Mouse (Mus musculus) MEL (cell line): Measurements from ENCODE around the gene Snrnp27. TPM values are rescaled to one million over a fixed set of nuclear protein-coding genes. Genes with fewer than 3 reads are reported as not detected.
A peak's percentile ranks its signal among the peaks of the same experiment; 100 is the strongest.

ENCODE experiments used
- DNase-seq: peaks from one replicate; pipeline ENCODE4 v3.0.0; 2011; ENCODE audit warnings: low read depth, low spot score
- H3K27ac ChIP-seq: 2 replicates; pipeline ENCODE4 v1.5.1; 2012; ENCODE audit warnings: low read depth, mild to moderate bottlenecking, control low read depth, low read length, moderate library complexity; ENCODE audit not compliant: control insufficient read depth
- H3K27me3 ChIP-seq, 2 experiments: fragments of 150-350 bp in 1 of 2; sonication (generic) in 1 of 2; 2 replicates each; pipeline ENCODE4 v1.6.1; 2012; ENCODE audit warnings: low read length in 2 of 2, mild to moderate bottlenecking in 2 of 2, improper control_type of control experiment in 1 of 2, moderate library complexity in 1 of 2; ENCODE audit not compliant: insufficient read depth in 2 of 2, control insufficient read depth in 1 of 2
- H3K36me3 ChIP-seq, 2 experiments: 2 replicates each; pipeline ENCODE4 v1.6.1; 2012 to 2014; ENCODE audit warnings: low read length in 2 of 2, improper control_type of control experiment in 1 of 2, inconsistent platforms in 1 of 2, mild to moderate bottlenecking in 1 of 2; ENCODE audit not compliant: insufficient read depth in 2 of 2, control insufficient read depth in 1 of 2
- H3K4me1 ChIP-seq, 2 experiments: fragments of 150-350 bp in 1 of 2; sonication (generic) in 1 of 2; 2 replicates each; pipeline ENCODE4 v1.6.1; 2012; ENCODE audit warnings: low read length in 2 of 2, improper control_type of control experiment in 1 of 2, mild to moderate bottlenecking in 1 of 2; ENCODE audit not compliant: insufficient read depth in 2 of 2, control insufficient read depth in 1 of 2
- H3K4me3 ChIP-seq, 2 experiments: fragments of 150-350 bp in 1 of 2; sonication (generic) in 1 of 2; 2 replicates each; pipeline ENCODE4 v1.5.1; 2012; ENCODE audit warnings: low read depth in 2 of 2, low read length in 2 of 2, mild to moderate bottlenecking in 2 of 2, moderate library complexity in 2 of 2, control low read depth in 1 of 2, improper control_type of control experiment in 1 of 2; ENCODE audit not compliant: control insufficient read depth in 1 of 2, insufficient read depth in 1 of 2
- H3K79me2 ChIP-seq: 2 replicates; pipeline ENCODE4 v1.6.1; 2012; ENCODE audit warnings: mild to moderate bottlenecking, low read length, moderate library complexity; ENCODE audit not compliant: control insufficient read depth, poor library complexity, insufficient read depth
- H3K9ac ChIP-seq: 2 replicates; pipeline ENCODE4 v1.6.1; 2012; ENCODE audit warnings: low read depth, mild to moderate bottlenecking, control low read depth, low read length, moderate library complexity; ENCODE audit not compliant: control insufficient read depth, poor library complexity, severe bottlenecking
- H3K9me3 ChIP-seq: fragments of 150-350 bp; sonication (generic); replicated peaks from 2 replicates; pipeline ENCODE4 v1.6.1; 2012; ENCODE audit warnings: mild to moderate bottlenecking, low read length, improper control_type of control experiment, moderate library complexity; ENCODE audit not compliant: insufficient read depth
- CHD1 ChIP-seq: IDR thresholded peaks from 2 replicates; pipeline ENCODE4 v1.6.1; 2012; ENCODE audit warnings: low read depth, mild to moderate bottlenecking, inconsistent platforms, low read length, improper control_type of control experiment
- CHD2 ChIP-seq: IDR thresholded peaks from 2 replicates; pipeline ENCODE4 v1.6.1; 2011; ENCODE audit warnings: low read length, improper control_type of control experiment
- EP300 ChIP-seq, 2 experiments: IDR thresholded peaks; 2 replicates each; pipeline ENCODE4 v1.6.1; 2011; ENCODE audit warnings: improper control_type of control experiment in 2 of 2, low read length in 2 of 2, low read depth in 1 of 2, mild to moderate bottlenecking in 1 of 2
- ETS1 ChIP-seq: IDR thresholded peaks from 2 replicates; pipeline ENCODE4 v1.6.1; 2012; ENCODE audit warnings: low read depth, mild to moderate bottlenecking, inconsistent platforms, low read length, improper control_type of control experiment, moderate library complexity
- GABPA ChIP-seq: IDR thresholded peaks from 2 replicates; pipeline ENCODE4 v1.6.1; 2012; ENCODE audit warnings: low read depth, mild to moderate bottlenecking, inconsistent platforms, low read length, improper control_type of control experiment, moderate library complexity
- GATA1 ChIP-seq: IDR thresholded peaks from 2 replicates; pipeline ENCODE4 v1.6.1; 2011; ENCODE audit warnings: low read depth, low read length, improper control_type of control experiment
- KAT2A ChIP-seq: conservative IDR thresholded peaks from 2 replicates; pipeline ENCODE4 v1.6.1; 2012; ENCODE audit warnings: low read depth, low read length, improper control_type of control experiment, inconsistent platforms
- MAFK ChIP-seq: IDR thresholded peaks from 2 replicates; pipeline ENCODE4 v1.6.1; 2011; ENCODE audit warnings: low read depth, mild to moderate bottlenecking, low read length, improper control_type of control experiment, borderline replicate concordance
- MAX ChIP-seq: IDR thresholded peaks from 2 replicates; pipeline ENCODE4 v1.6.1; 2011; ENCODE audit warnings: low read length, improper control_type of control experiment
- MXI1 ChIP-seq: IDR thresholded peaks from 2 replicates; pipeline ENCODE4 v1.6.1; 2011; ENCODE audit warnings: mild to moderate bottlenecking, low read depth, low read length, improper control_type of control experiment
- MYB ChIP-seq: IDR thresholded peaks from 2 replicates; pipeline ENCODE4 v1.6.1; 2011; ENCODE audit warnings: mild to moderate bottlenecking, low read depth, low read length, improper control_type of control experiment
- NELFE ChIP-seq: IDR thresholded peaks from 2 replicates; pipeline ENCODE4 v1.6.1; 2011; ENCODE audit warnings: low read depth, low read length, improper control_type of control experiment
- NRF1 ChIP-seq: IDR thresholded peaks from 2 replicates; pipeline ENCODE4 v1.6.1; 2014; ENCODE audit warnings: low read depth, mild to moderate bottlenecking, inconsistent platforms, low read length, improper control_type of control experiment, moderate library complexity; ENCODE audit not compliant: poor library complexity, insufficient read depth, severe bottlenecking
- POLR2A ChIP-seq, 2 experiments: IDR thresholded peaks; 2 replicates each; pipeline ENCODE4 v1.6.1; 2011 to 2012; ENCODE audit warnings: low read length in 2 of 2, mild to moderate bottlenecking in 2 of 2, control low read depth in 1 of 2, improper control_type of control experiment in 1 of 2, low read depth in 1 of 2, moderate library complexity in 1 of 2; ENCODE audit not compliant: control insufficient read depth in 1 of 2, insufficient read depth in 1 of 2, poor library complexity in 1 of 2
- POLR2AphosphoS5 ChIP-seq: IDR thresholded peaks from 2 replicates; pipeline ENCODE4 v1.6.1; 2012; ENCODE audit warnings: low read depth, borderline replicate concordance, mild to moderate bottlenecking, inconsistent platforms, low read length, moderate library complexity, mixed read lengths
- RAD21 ChIP-seq: IDR thresholded peaks from 2 replicates; pipeline ENCODE4 v1.6.1; 2011; ENCODE audit warnings: mild to moderate bottlenecking, low read depth, low read length, improper control_type of control experiment
- SIN3A ChIP-seq: IDR thresholded peaks from 2 replicates; pipeline ENCODE4 v1.6.1; 2012; ENCODE audit warnings: low read length, improper control_type of control experiment, inconsistent platforms
- SMC3 ChIP-seq: IDR thresholded peaks from 2 replicates; pipeline ENCODE4 v1.6.1; 2011; ENCODE audit warnings: low read depth, low read length, improper control_type of control experiment
- TCF12 ChIP-seq: IDR thresholded peaks from 2 replicates; pipeline ENCODE4 v1.6.1; 2014; ENCODE audit warnings: low read depth, mild to moderate bottlenecking, inconsistent platforms, low read length, improper control_type of control experiment, moderate library complexity
- UBTF ChIP-seq: IDR thresholded peaks from 2 replicates; pipeline ENCODE4 v1.6.1; 2012; ENCODE audit warnings: low read depth, mild to moderate bottlenecking, inconsistent platforms, low read length, improper control_type of control experiment, moderate library complexity, borderline replicate concordance; ENCODE audit not compliant: insufficient read depth
- USF1 ChIP-seq: IDR thresholded peaks from 2 replicates; pipeline ENCODE4 v1.6.1; 2014; ENCODE audit warnings: low read depth, mild to moderate bottlenecking, inconsistent platforms, low read length, improper control_type of control experiment, moderate library complexity
- USF2 ChIP-seq, 2 experiments: IDR thresholded peaks; 2 replicates each; pipeline ENCODE4 v1.6.1; 2011 to 2012; ENCODE audit warnings: improper control_type of control experiment in 2 of 2, low read length in 2 of 2, borderline replicate concordance in 1 of 2, inconsistent platforms in 1 of 2, low read depth in 1 of 2, mild to moderate bottlenecking in 1 of 2; ENCODE audit not compliant: insufficient read depth in 1 of 2
- ZKSCAN1 ChIP-seq: IDR thresholded peaks from 2 replicates; pipeline ENCODE4 v1.6.1; 2012; ENCODE audit warnings: low read depth, mild to moderate bottlenecking, inconsistent platforms, low read length, improper control_type of control experiment, moderate library complexity
- ZMIZ1 ChIP-seq: IDR thresholded peaks from 2 replicates; pipeline ENCODE4 v1.6.1; 2012; ENCODE audit warnings: low read depth, mild to moderate bottlenecking, inconsistent platforms, low read length, improper control_type of control experiment, moderate library complexity
- ZNF384 ChIP-seq: IDR thresholded peaks from 2 replicates; pipeline ENCODE4 v1.6.1; 2012; ENCODE audit warnings: low read depth, mild to moderate bottlenecking, inconsistent platforms, low read length, improper control_type of control experiment
- polyA plus RNA-seq, 2 experiments: library from polyadenylated mRNA; stranded (reverse) in 1 of 2; unstranded in 1 of 2; fragments of >175 nt in 1 of 2; fragments of >200 nt in 1 of 2; gene quantifications; 2 replicates each; pipeline versions ENCODE4 v1.2.1 to v1.2.4; 2012; ENCODE audit warnings: low replicate concordance in 2 of 2, low read depth in 1 of 2; ENCODE audit not compliant: insufficient read length in 2 of 2, insufficient read depth in 1 of 2, missing spikeins in 1 of 2
- total RNA-seq: library from RNA; depleted of rRNA; stranded (reverse); fragments of 300-350 nt; gene quantifications from 2 replicates; pipeline ENCODE4 v1.2.3, GENCODE M21; 2012

Snrnp27 gene
- total and polyA plus RNA-seq, 3 experiments, result 79.3 to 225 (median 106) TPM

DNA sequence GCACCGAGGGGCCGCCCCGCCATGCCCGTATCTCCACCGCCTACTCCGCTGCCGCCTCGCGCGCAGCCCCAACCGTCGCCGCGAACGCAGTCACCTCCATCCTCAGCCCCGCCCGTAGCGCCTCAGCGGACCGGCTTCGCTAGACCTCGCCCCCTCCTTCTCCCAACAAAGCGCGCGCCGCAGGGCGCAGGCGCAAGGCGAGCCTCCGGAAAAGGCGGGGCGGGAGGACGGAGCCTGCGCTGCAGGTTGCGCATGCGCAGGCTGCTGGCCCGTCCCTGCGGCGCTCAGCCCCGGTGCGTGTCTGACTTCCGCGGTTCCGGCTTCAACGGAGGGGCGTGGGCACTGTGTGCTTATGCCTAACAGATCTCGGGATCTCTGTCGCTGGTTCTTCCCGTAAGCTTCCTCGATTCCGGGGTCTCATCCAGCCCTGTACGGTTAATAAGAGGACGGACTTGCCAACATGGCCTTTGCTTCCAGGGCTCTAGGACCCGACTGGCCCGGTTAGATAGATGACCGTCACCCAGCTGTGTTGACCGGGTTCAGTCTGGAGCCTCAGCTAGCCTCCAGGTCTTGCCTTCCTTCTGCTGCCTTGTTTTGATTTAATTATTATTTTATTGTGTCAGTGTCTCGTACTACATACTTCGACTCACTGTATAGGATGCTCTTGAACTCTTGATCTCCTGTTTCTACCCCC lies 49.0 kb upstream of the Snrnp27 start, which contains the start of gene Gmcl1 (continued):
- no peak for TF ChIP-seq UBTF
- TF ChIP-seq NELFE, result peak; percentile 95
- no peak for TF ChIP-seq MAFK
- TF ChIP-seq CHD1, result no peak
- TF ChIP-seq EP300 (IDR thresholded peaks at IDR 0.05; ENCODE audit: low read depth in 1 of 2, low read length in 2 of 2), result peak in 1 of 2 experiments; percentile 50; a peak in 2 of 4 replicates
- TF ChIP-seq USF2 (IDR thresholded peaks at IDR 0.05; ENCODE audit: borderline replicate concordance in 1 of 2, insufficient read depth in 1 of 2, low read depth in 1 of 2, low read length in 2 of 2), result no peak
- TF ChIP-seq ZNF384, result no peak
- TF ChIP-seq, all 39 proteins: peak for 15

DNA sequence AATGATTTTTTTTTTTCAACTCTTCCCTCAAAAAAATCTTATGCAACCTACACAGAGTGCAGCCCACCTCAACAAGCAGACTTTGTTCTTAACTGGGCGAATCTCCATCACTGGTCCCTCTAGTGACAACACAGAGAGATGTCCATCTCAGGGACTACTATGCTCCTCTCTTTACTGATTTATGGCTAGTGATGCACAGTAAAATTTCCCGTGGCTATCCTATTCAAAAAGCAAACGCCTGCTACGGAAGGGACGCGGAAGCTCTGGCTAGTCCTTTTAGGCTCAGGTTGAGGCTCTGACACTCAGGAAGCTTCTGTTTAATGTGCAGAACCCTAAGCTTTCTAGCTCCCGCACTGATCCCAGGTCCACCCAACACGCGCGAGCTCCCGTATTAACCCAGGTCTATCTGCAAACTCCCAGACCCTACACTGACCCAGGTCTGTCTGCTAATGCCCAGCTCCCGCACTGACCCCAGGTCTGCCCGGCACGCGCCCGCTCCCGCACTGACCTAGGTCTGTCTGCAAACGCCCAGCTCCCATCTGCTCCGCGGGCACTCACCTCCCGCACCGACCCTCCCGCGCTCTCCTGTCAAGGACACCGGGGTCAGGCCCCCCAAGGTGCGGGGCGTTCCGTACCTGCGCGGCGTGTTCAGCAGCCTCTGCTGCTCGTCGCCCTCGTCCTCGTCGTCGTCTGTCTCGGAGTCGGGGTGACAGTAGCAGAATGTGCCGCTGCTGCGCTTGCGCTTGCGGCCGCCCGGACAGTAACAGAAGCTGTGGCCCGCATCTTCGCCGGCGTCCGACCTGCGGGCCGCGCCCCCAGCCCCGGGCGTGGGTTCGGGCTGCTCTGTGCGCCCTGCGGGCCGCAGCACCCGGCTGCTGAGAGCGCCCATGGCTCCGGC lies 48.2 kb upstream of the Snrnp27 start:
- Histone ChIP-seq H3K9ac (peak overlapping the region; percentile 69), H3K27ac (peak overlapping the region; percentile 23), H3K36me3 (peaks cover 0 to 16% of the 10 kb centered on the region in 2 experiments; a peak in 2 of 4 replicates), H3K79me2 (peaks cover 12% of the 10 kb centered on the region), H3K27me3 (no peaks in the 10 kb centered on the region), H3K4me3 (peak overlapping the region; percentile 64 to 86), H3K4me1 (peaks cover 0 to 16% of the 10 kb centered on the region in 2 experiments; a peak in 3 of 4 replicates), H3K9me3 (no peaks in the 10 kb centered on the region)
- DNase-seq, result peak; percentile 54
- TF ChIP-seq USF2 (IDR thresholded peaks at IDR 0.05; ENCODE audit: borderline replicate concordance in 1 of 2, insufficient read depth in 1 of 2, low read depth in 1 of 2, low read length in 2 of 2), result no peak
- no peak for TF ChIP-seq UBTF
- TF ChIP-seq POLR2AphosphoS5, result no peak
- no peak for TF ChIP-seq NRF1
- TF ChIP-seq MAX, result peak; percentile 51; the same call in 1 of the 2 replicates
- no peak for TF ChIP-seq CHD1
- no peak for TF ChIP-seq ZKSCAN1
- 0 out of 2 replicates have a peak, but pooled peaks have one; percentile 35 for TF ChIP-seq MYB
- no peak for TF ChIP-seq POLR2A (IDR thresholded peaks at IDR 0.05; ENCODE audit: control insufficient read depth in 1 of 2, insufficient read depth in 1 of 2, low read depth in 1 of 2, low read length in 2 of 2, poor library complexity in 1 of 2)

DNA sequence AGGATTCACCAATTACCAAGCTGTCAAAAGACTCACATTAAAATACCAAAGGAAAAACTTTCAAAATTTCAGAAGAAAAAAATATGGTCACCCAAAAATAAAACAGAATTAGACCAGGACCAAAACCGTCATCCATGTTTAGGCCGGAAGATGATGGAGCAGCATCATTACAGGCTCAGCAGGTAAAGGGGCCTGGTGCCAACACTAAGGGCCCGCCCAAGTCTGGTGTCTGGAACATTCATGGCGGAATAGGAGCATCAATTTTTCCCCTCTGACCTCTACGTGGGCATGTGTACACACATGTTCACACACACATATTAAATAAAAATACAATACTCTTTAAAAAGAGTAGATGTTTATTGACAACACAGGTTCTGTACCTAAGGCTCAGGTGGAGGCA lies 44.4 kb upstream of the Snrnp27 start:
- no peak overlapping the region for H3K4me3 ChIP-seq
- H3K36me3 ChIP-seq, result peaks cover 4 to 7% of the 10 kb centered on the region in 2 experiments; a peak in 3 of 4 replicates
- no peaks in the 10 kb centered on the region for H3K9me3 ChIP-seq
- DNase-seq, result no peak
- H3K79me2 ChIP-seq, result peaks cover 12% of the 10 kb centered on the region
- H3K4me1 ChIP-seq, result peaks cover 0 to 6% of the 10 kb centered on the region in 2 experiments; a peak in 2 of 4 replicates
- no peaks in the 10 kb centered on the region for H3K27me3 ChIP-seq
- H3K9ac ChIP-seq, result no peak overlapping the region
- no peak overlapping the region for H3K27ac ChIP-seq
- TF ChIP-seq MYB, result no peak
- TF ChIP-seq POLR2AphosphoS5, result no peak
- TF ChIP-seq CHD2, result no peak
- no peak for TF ChIP-seq ZNF384
- no peak for TF ChIP-seq GATA1
- no peak for TF ChIP-seq ZMIZ1
- no peak for TF ChIP-seq ETS1
- no peak for TF ChIP-seq CHD1
- TF ChIP-seq MAFK, result no peak
- no peak for TF ChIP-seq USF1
- TF ChIP-seq SIN3A, result no peak
- TF ChIP-seq GABPA, result no peak
- TF ChIP-seq SMC3, result no peak
- no peak for TF ChIP-seq TCF12
- no peak for TF ChIP-seq MXI1
- no peak for TF ChIP-seq KAT2A
- no peak for TF ChIP-seq RAD21
